Mouse (Mus musculus): ENCODE results near the gene Mpo. TPM values are rescaled to one million over a fixed set of nuclear protein-coding genes. Genes with fewer than 3 reads are reported as not detected.

Gene Mpo
- polyA plus RNA-seq, 1 experiment from 2014 or later = 474 TPM

- H3K9ac ChIP-seq = peak overlapping the region; percentile 71
- 28% methylated on average over 8 of the region's 8 CpGs for WGBS (ENCODE audit: insufficient replicate concordance)
- no peaks in the 10 kb centered on the region for H3K36me3 ChIP-seq (replicated peaks)
- no peaks in the 10 kb centered on the region for H3K9me3 ChIP-seq (replicated peaks)
- H3K4me2 ChIP-seq = peak overlapping the region; percentile 78
- H3K4me3 ChIP-seq (replicated peaks) = peak overlapping the region; percentile 54
- peak overlapping the region; percentile 98 for H3K27ac ChIP-seq (replicated peaks)
- no peak for ATAC-seq (ENCODE audit: insufficient read depth)
- no peaks in the 10 kb centered on the region for H3K27me3 ChIP-seq
- H3K4me1 ChIP-seq (replicated peaks) = peaks cover 91% of the 10 kb centered on the region
Observed at GRCm38 (mm10) chr11:87751031-87751430, 42.4 kb upstream of the Mpo start.

GRCm38 (mm10) chr11:87751491-87751966 is 41.9 kb upstream of the Mpo start:
- peak overlapping the region; percentile 71 for H3K9ac ChIP-seq
- H3K4me3 ChIP-seq (replicated peaks) = peak overlapping the region; percentile 54

DNA sequence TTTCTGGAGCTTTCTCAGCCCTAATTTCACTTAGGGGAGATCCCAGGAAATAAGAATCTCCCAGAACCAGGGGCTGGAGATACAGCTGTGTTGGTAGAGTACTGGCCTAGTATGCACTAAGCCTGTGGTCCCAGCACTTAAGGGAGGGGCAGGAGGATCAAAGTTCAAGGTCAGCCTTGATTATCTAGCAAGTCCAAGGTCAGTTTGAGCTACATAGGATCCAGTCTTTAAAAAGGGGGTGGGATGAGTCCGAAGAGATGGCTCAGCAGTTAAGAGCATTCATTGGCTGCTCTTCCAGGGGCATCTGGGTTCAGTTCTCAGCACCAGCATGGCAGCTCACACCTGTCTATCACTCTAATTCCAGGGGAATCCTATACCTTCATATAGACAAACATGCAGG is 41.1 kb upstream of the Mpo start:
- Histone ChIP-seq H3K27ac (replicated peaks) (peak overlapping the region; percentile 98), H3K9me3 (replicated peaks) (no peaks in the 10 kb centered on the region), H3K9ac (peak overlapping the region; percentile 71), H3K36me3 (replicated peaks) (peaks cover 9% of the 10 kb centered on the region), H3K4me2 (peak overlapping the region; percentile 78), H3K4me1 (replicated peaks) (peaks cover 80% of the 10 kb centered on the region), H3K27me3 (no peaks in the 10 kb centered on the region), H3K4me3 (replicated peaks) (peak overlapping the region; percentile 54)
- WGBS (ENCODE audit: insufficient replicate concordance) = 29% methylated on average over 1 of the region's 1 CpGs
- no peak for ATAC-seq (ENCODE audit: insufficient read depth)

More at GRCm38 (mm10) chr11:87751491-87751966, 41.9 kb upstream of the Mpo start:
- peak overlapping the region; percentile 98 for H3K27ac ChIP-seq (replicated peaks)
- WGBS (ENCODE audit: insufficient replicate concordance) = 9% methylated on average over 4 of the region's 4 CpGs
- H3K36me3 ChIP-seq (replicated peaks) = peaks cover under 1% of the 10 kb centered on the region
- H3K4me2 ChIP-seq = peak overlapping the region; percentile 78
- H3K4me1 ChIP-seq (replicated peaks) = peaks cover 86% of the 10 kb centered on the region
- no peaks in the 10 kb centered on the region for H3K27me3 ChIP-seq
- no peaks in the 10 kb centered on the region for H3K9me3 ChIP-seq (replicated peaks)
- no peak for ATAC-seq (ENCODE audit: insufficient read depth)

- Histone ChIP-seq H3K4me1 (replicated peaks) (peaks cover 79% of the 10 kb centered on the region), H3K4me3 (replicated peaks) (peak overlapping the region; percentile 81), H3K9ac (peak overlapping the region; percentile 88), H3K36me3 (replicated peaks) (peaks cover 18% of the 10 kb centered on the region), H3K4me2 (peak overlapping the region; percentile 78), H3K27me3 (no peaks in the 10 kb centered on the region), H3K27ac (replicated peaks) (peak overlapping the region; percentile 98), H3K9me3 (replicated peaks) (no peaks in the 10 kb centered on the region)
- 22% methylated on average over 8 of the region's 8 CpGs for WGBS (ENCODE audit: insufficient replicate concordance)
- ATAC-seq (ENCODE audit: insufficient read depth) = no peak
Observed at GRCm38 (mm10) chr11:87753255-87753654, 40.1 kb upstream of the Mpo start.

DNA sequence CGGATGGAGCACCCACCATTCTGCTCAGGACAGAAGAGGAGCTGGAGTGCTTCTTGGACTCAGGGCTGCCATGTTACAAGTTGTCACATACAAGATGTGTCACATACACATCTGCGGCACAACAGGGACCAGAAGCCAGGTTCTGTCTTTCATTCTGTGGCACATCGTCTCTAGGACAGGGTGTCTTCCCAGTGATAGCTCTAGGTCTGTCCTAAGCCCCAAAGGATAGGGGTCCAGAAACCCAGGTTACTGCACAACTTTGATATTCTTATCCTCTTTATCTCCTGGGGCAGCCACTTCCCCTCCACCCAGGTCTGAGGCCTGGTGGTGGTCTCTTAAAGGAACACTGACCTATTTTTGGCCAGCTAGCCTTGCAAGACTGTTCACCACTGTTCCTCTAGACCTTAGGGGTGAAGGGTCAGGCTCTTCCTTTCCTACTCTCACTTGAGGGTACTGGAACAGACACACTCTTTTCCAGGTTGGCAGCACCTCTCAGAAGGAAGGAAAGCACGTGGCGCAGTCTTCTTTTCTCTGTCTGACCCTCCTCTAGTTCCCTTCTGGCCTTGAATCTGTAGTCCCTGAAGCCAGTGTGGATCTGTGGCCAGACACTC is 39.4 kb upstream of the Mpo start:
- Histone ChIP-seq H3K9ac (peak overlapping the region; percentile 88), H3K4me1 (replicated peaks) (peaks cover 80% of the 10 kb centered on the region), H3K36me3 (replicated peaks) (peaks cover 22% of the 10 kb centered on the region), H3K27ac (replicated peaks) (peak overlapping the region; percentile 98), H3K9me3 (replicated peaks) (no peaks in the 10 kb centered on the region), H3K4me2 (peak overlapping the region; percentile 78), H3K4me3 (replicated peaks) (peak overlapping the region; percentile 81), H3K27me3 (no peaks in the 10 kb centered on the region)
- no peak for ATAC-seq (ENCODE audit: insufficient read depth)
- whole genome bisulfite sequencing (ENCODE audit: insufficient replicate concordance) = 15% methylated on average over 5 of the region's 5 CpGs

GRCm38 (mm10) chr11:87754603-87755002 is 38.8 kb upstream of the Mpo start:
- Histone ChIP-seq H3K36me3 (replicated peaks) (peaks cover 22% of the 10 kb centered on the region), H3K4me1 (replicated peaks) (peaks cover 80% of the 10 kb centered on the region), H3K4me3 (replicated peaks) (peak overlapping the region; percentile 81), H3K27me3 (0 out of 2 replicates have a peak, but pooled peaks cover under 1% of the 10 kb centered on the region), H3K27ac (replicated peaks) (peak overlapping the region; percentile 98), H3K4me2 (peak overlapping the region; percentile 78), H3K9ac (peak overlapping the region; percentile 88), H3K9me3 (replicated peaks) (no peaks in the 10 kb centered on the region)
- ATAC-seq (ENCODE audit: insufficient read depth) = no peak
- WGBS (ENCODE audit: insufficient replicate concordance) = 14% methylated on average over 5 of the region's 5 CpGs

- Histone ChIP-seq H3K4me1 (replicated peaks) (peaks cover 80% of the 10 kb centered on the region), H3K27ac (replicated peaks) (peak overlapping the region; percentile 98), H3K4me2 (peak overlapping the region; percentile 78), H3K4me3 (replicated peaks) (peak overlapping the region; percentile 81), H3K9me3 (replicated peaks) (no peaks in the 10 kb centered on the region), H3K27me3 (peaks cover 9% of the 10 kb centered on the region), H3K36me3 (replicated peaks) (peaks cover 22% of the 10 kb centered on the region), H3K9ac (peak overlapping the region; percentile 88)
- ATAC-seq (ENCODE audit: insufficient read depth) = peak; percentile 68
- 11% methylated on average over 17 of the region's 17 CpGs for WGBS (ENCODE audit: insufficient replicate concordance)
Observed at GRCm38 (mm10) chr11:87755360-87756017, 37.9 kb upstream of the Mpo start.

DNA sequence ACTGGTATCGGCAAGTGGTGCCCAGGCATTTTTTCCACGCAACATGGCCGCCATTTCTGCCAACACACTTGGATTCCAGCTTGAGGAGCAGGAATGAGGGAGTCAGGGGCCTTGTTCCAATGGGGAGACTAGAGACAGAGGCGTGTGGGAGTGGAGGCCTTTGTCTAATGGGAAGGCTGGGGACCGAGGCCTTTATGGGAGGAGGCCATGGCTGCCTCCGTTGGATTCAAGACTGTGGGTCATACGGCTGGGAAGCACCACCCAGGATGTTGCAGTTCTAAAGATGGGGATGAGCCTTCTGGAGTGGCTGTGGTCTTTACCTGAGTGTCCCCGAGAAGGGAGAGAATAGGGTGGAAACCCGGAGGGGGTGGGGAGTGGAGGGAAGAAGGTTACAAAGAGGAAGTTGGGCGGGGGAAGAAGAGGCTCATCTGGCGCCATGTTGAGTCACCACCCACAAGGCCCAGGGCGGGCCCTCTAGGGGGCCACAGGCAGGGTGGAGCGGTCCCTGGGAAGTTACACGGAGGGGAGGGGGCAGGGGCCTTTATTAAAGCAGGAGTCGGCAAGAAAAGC is 37.0 kb upstream of the Mpo start:
- Histone ChIP-seq H3K4me2 (peak overlapping the region; percentile 78), H3K9me3 (replicated peaks) (no peaks in the 10 kb centered on the region), H3K9ac (peak overlapping the region; percentile 88), H3K27ac (replicated peaks) (peak overlapping the region; percentile 98), H3K27me3 (peaks cover 18% of the 10 kb centered on the region), H3K36me3 (replicated peaks) (peaks cover 22% of the 10 kb centered on the region), H3K4me1 (replicated peaks) (peaks cover 74% of the 10 kb centered on the region), H3K4me3 (replicated peaks) (peak overlapping the region; percentile 81)
- WGBS (ENCODE audit: insufficient replicate concordance) = 17% methylated on average over 15 of the region's 15 CpGs
- ATAC-seq (ENCODE audit: insufficient read depth) = peak; percentile 36

- no peak for ATAC-seq (ENCODE audit: insufficient read depth)
- Histone ChIP-seq H3K27ac (replicated peaks) (peak overlapping the region; percentile 98), H3K4me1 (replicated peaks) (peaks cover 65% of the 10 kb centered on the region), H3K9me3 (replicated peaks) (no peaks in the 10 kb centered on the region), H3K4me3 (replicated peaks) (peak overlapping the region; percentile 81), H3K9ac (peak overlapping the region; percentile 88), H3K27me3 (peaks cover 27% of the 10 kb centered on the region), H3K36me3 (replicated peaks) (peaks cover 22% of the 10 kb centered on the region), H3K4me2 (peak overlapping the region; percentile 78)
- 15% methylated on average over 25 of the region's 25 CpGs for WGBS (ENCODE audit: insufficient replicate concordance)
Observed at GRCm38 (mm10) chr11:87757001-87757954, 36.1 kb upstream of the Mpo start.

DNA sequence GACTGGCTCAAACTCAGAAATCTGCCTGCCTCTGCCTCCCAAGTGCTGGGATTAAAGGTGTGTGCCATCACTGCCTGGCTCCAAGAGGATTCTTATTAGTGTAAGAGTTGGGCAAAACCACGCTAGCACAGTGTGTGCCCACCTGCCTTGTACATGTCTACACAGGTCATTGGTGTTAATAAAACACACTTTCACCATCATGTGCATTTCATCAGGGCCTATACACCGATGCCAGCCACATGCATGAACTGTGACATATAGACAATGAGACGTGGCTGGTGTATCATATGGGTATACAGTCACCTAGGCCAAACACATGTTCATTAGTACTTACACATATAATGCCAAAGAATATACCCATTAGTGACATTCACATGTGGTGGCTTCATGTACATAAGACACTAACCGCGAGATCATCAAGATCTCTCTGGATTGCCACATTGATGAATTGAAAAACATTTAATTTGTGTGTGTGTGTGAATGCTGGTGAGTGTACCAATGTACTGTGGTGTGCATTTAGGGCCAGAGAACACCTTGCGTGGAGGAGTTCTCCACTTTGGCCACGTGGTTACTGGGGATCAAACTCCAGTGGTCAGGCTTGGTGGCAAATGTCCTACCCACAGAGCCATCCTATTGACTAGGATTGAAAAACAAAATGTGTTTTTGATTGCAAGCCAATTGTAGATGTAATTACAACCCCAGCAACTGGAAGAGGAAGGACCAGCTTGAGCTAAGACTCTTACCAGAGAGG is 35.0 kb upstream of the Mpo start:
- Histone ChIP-seq H3K27me3 (peaks cover 38% of the 10 kb centered on the region), H3K9me3 (replicated peaks) (no peaks in the 10 kb centered on the region), H3K4me2 (peak overlapping the region; percentile 78), H3K4me1 (replicated peaks) (peaks cover 56% of the 10 kb centered on the region), H3K27ac (replicated peaks) (peak overlapping the region; percentile 98), H3K9ac (0 out of 2 replicates have a peak overlapping the region, but pooled peaks have one; percentile 21), H3K36me3 (replicated peaks) (peaks cover 22% of the 10 kb centered on the region), H3K4me3 (replicated peaks) (peak overlapping the region; percentile 81)
- WGBS (ENCODE audit: insufficient replicate concordance) = 25% methylated on average over 7 of the region's 7 CpGs
- ATAC-seq (ENCODE audit: insufficient read depth) = peak; percentile 13; the same call in 1 of the 2 replicates

All from liver, embryonic 15.5 days (tissue).